Mouse (Mus musculus) thymus, adult 2 months (tissue): ENCODE measurements around the gene Hsd17b2.

Source experiments
- CTCF ChIP-seq: fragments of 200-500 bp; IDR thresholded peaks from 2 replicates; pipeline ENCODE4 v1.5.1; 2012; ENCODE audit warnings: mild to moderate bottlenecking, control low read depth, low read length, moderate library complexity, borderline replicate concordance; ENCODE audit not compliant: control insufficient read depth, poor library complexity, insufficient read depth; ENCODE audit errors: extremely low read depth
- POLR2A ChIP-seq: fragments of 200-500 bp; IDR thresholded peaks from 2 replicates; pipeline ENCODE4 v1.6.1; 2012; ENCODE audit warnings: mild to moderate bottlenecking, low read length, control low read depth, moderate library complexity; ENCODE audit not compliant: control insufficient read depth, poor library complexity, insufficient read depth; ENCODE audit errors: extremely low read depth

GRCm38 (mm10) chr8:117670461-117670860 lies 31.2 kb upstream of the Hsd17b2 start:
- TF ChIP-seq POLR2A, result no peak
- TF ChIP-seq CTCF, result no peak
